Mouse (Mus musculus) lung, embryonic 16.5 days (tissue): ENCODE measurements around the gene Bud23. TPM values are rescaled to one million over a fixed set of nuclear protein-coding genes. Genes with fewer than 3 reads are reported as not detected.
"Not testable (repeated sequence)": the region's sequence is repeated elsewhere in the genome, so short reads cannot be mapped to it uniquely, and the experiment has no call there.

Experiments used
- ATAC-seq: fragments of 200-750 bp; cut with Nextera tagmentation; 2 replicates; pipeline ENCODE4 v1.8.0; 2017; ENCODE audit warnings: low read depth, mild to moderate bottlenecking, moderate library complexity
- H3K27ac ChIP-seq: fragments of 300-500 bp; sonication (generic); 2 replicates; pipeline ENCODE4 v1.5.1; 2014; ENCODE audit warnings: mild to moderate bottlenecking, control low read depth, low read length
- H3K27me3 ChIP-seq: fragments of 300-500 bp; sonication (generic); 2 replicates; pipeline ENCODE4 v1.6.1; 2014; ENCODE audit warnings: low read depth, low read length, mixed read lengths; ENCODE audit not compliant: control insufficient read depth, insufficient read depth
- H3K36me3 ChIP-seq: fragments of 300-500 bp; sonication (generic); 2 replicates; pipeline ENCODE4 v1.6.1; 2014; ENCODE audit warnings: low read length; ENCODE audit not compliant: control insufficient read depth, insufficient read depth
- H3K4me1 ChIP-seq: fragments of 300-500 bp; sonication (generic); replicated peaks from 2 replicates; pipeline ENCODE4 v1.6.1; 2014; ENCODE audit warnings: low read length, mixed read lengths; ENCODE audit not compliant: control insufficient read depth, insufficient read depth
- H3K4me2 ChIP-seq: fragments of 300-500 bp; sonication (generic); 2 replicates; pipeline ENCODE4 v1.6.1; 2014; ENCODE audit warnings: low read depth, low read length, control low read depth
- H3K4me3 ChIP-seq: fragments of 300-500 bp; sonication (generic); 2 replicates; pipeline ENCODE4 v1.5.1; 2014; ENCODE audit warnings: mild to moderate bottlenecking, low read length, control low read depth
- H3K9ac ChIP-seq: fragments of 300-500 bp; sonication (generic); 2 replicates; pipeline ENCODE4 v1.6.1; 2014; ENCODE audit warnings: low read length, control low read depth
- H3K9me3 ChIP-seq: fragments of 300-500 bp; sonication (generic); 2 replicates; pipeline ENCODE4 v1.6.1; 2016; ENCODE audit warnings: low read length; ENCODE audit not compliant: control insufficient read depth
- WGBS: fragments of 180-500 bp; shearing (Covaris S2); extraction: QIAGEN DNeasy Blood & Tissue Kit; methylation state at CpG from one replicate; pipeline ENCODE4 v1.1.7; 2014; 5-methylcytosine and 5-hydroxymethylcytosine counted together
- polyA plus RNA-seq: library from polyadenylated mRNA; unstranded; fragments of >200 nt; fragmentation: Nextera tagmentation; extraction: Ambion mirVana; gene quantifications from 2 replicates; pipeline ENCODE4 v1.2.1, GENCODE M21; 2015

Bud23 gene
- polyA plus RNA-seq, 1 experiment from 2014 or later, result 110 TPM

DNA sequence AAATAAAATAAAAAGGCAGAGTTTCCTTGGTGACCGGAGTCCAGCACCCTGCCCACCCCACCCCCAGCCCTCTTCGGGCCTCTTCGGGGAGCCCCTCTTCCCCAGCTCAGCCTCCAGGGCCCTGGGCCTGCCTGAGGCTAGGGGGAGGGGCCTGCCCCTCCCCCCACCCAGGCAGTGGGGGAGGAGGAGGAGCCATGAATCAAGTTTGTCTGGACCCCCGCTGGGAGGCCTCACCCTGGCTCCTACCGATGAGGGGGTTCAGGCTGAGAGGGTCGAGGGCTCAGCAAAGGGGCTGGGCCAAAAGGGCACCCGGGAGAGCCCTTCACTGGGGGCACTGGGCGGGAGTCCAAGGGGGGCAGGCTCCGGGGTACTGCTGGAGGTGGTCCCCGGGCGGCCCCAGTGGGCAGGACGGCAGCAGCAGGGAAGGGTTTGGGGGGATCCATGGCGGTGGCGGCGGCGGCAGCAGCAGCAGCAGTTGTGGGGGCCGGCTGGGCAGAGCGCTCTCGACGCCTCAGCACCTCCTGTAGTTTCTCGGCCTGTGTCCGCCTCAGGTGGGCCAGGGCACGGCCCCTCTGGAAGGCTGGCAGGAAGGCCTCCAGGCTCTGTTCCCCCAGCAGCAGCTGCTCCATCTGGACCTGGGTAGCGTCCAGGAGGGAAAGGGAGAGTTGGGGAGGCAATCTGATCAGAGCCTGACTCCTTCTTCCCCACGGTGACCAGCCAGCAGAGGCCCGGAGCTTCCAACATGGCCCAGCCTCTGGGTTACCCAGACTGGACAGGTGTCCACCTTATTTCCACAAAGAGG lies 8.8 kb upstream of the Bud23 start:
- no peak for ATAC-seq
- H3K27ac ChIP-seq, result no peak overlapping the region
- H3K4me1 ChIP-seq, result peaks cover 11% of the 10 kb centered on the region
- no peaks in the 10 kb centered on the region for H3K27me3 ChIP-seq
- no peak overlapping the region for H3K4me2 ChIP-seq
- peak overlapping the region; percentile 39 for H3K9ac ChIP-seq
- no peaks in the 10 kb centered on the region for H3K36me3 ChIP-seq
- WGBS, result 23% methylated on average over 21 of the region's 26 CpGs
- H3K4me3 ChIP-seq, result no peak overlapping the region
- H3K9me3 ChIP-seq, result no peaks in the 10 kb centered on the region

DNA sequence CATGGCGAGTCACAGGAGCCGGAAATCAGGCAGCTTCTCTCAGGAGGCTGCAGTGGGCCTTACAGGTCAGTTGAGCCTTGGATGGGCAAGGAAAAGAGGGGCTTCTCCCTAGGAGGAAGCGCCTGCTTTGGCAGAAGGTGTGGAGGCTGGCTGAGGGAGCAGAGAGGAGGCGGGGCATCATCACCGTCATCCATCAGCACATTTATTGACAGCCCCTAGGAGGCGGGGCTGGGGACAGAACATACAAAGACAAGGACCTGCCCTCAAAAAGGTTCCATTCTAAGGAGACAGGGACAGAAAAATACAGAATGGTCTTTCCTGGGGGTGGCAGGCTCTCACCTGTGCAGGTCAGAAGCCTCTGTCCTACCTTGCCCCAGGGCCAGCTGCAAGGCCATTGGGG lies 8.0 kb upstream of the Bud23 start:
- H3K4me1 ChIP-seq, result peaks cover 8% of the 10 kb centered on the region
- no peaks in the 10 kb centered on the region for H3K36me3 ChIP-seq
- no peaks in the 10 kb centered on the region for H3K9me3 ChIP-seq
- H3K27me3 ChIP-seq, result no peaks in the 10 kb centered on the region
- H3K9ac ChIP-seq, result no peak overlapping the region
- H3K4me2 ChIP-seq, result no peak overlapping the region
- H3K27ac ChIP-seq, result no peak overlapping the region
- H3K4me3 ChIP-seq, result no peak overlapping the region
- 71% methylated on average over 6 of the region's 6 CpGs for WGBS
- no peak for ATAC-seq

DNA sequence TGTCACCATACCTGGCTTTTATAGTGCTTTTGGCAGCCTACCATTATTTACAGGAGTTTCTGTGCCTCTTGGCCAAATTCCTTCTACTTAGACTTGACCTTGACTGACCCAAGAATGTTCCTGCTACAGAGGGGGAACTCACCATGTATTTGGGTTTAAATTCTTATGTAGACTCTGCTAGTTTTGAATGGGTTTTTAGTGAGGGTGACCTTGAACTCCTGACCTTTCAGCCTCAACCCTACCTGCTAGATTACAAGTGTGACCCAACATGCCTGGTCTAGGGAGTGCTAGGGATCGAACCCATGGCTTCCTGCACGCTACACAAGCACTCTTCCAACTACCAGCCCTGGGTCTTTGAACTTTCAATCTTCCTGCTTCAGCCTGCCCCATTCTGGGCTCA lies 7.3 kb upstream of the Bud23 start:
- ATAC-seq, result no peak
- Histone ChIP-seq H3K36me3 (peaks cover 2% of the 10 kb centered on the region; the same call in 1 of the 2 replicates), H3K4me2 (no peak overlapping the region), H3K4me3 (no peak overlapping the region), H3K9ac (no peak overlapping the region), H3K27ac (no peak overlapping the region), H3K27me3 (no peaks in the 10 kb centered on the region), H3K9me3 (no peaks in the 10 kb centered on the region), H3K4me1 (peaks cover 8% of the 10 kb centered on the region)
- WGBS, result 87% methylated on average over 2 of the region's 2 CpGs

DNA sequence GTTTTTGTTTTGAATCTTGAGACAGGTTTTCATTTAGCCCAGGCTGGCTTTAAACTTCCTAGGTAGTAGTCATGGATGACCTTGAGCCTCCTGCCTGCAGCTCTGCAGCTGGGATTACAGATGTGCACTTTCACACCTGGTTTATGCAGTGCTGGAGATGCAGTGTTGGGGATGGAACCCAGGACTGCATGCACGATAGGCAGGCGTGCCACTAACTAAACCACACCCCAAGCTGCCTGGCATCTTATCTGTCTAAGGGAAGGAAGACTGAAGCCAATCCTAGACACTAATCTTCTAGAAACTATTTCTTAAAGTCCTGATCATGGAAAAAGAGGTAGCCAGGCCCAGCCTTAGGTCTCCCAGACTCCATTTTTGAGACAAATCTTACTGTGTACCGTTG lies 5.7 kb upstream of the Bud23 start:
- 86% methylated on average over 3 of the region's 3 CpGs for WGBS
- no peak overlapping the region for H3K27ac ChIP-seq
- no peak overlapping the region for H3K4me2 ChIP-seq
- no peaks in the 10 kb centered on the region for H3K27me3 ChIP-seq
- peaks cover 6% of the 10 kb centered on the region; the same call in 1 of the 2 replicates for H3K36me3 ChIP-seq
- no peak for ATAC-seq
- no peak overlapping the region for H3K9ac ChIP-seq
- H3K4me3 ChIP-seq, result no peak overlapping the region
- H3K4me1 ChIP-seq, result peaks cover 9% of the 10 kb centered on the region
- H3K9me3 ChIP-seq, result no peaks in the 10 kb centered on the region

DNA sequence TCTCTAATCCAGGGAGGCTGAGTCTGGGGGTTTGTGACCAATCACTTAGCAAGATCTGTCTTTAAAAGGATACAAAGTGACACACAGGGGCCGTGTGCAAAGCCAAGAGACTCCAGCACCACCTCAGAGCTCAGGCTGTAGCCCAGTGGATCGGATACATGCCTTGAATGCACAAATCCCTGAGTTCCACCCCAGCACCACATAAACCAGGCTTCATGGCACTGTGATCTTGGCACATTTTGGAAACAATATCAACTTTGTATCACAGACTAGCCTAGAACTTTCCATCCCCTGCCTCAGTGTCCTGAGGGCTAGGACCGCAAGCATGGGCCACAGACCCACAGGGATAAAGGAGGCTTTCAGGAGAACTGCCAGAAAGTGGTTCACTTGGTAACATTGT lies 1.2 kb upstream of the Bud23 start:
- Histone ChIP-seq H3K27me3 (no peaks in the 10 kb centered on the region), H3K36me3 (peaks cover 6% of the 10 kb centered on the region; the same call in 1 of the 2 replicates), H3K9ac (no peak overlapping the region), H3K4me1 (peaks cover 15% of the 10 kb centered on the region), H3K9me3 (no peaks in the 10 kb centered on the region), H3K4me3 (no peak overlapping the region), H3K27ac (no peak overlapping the region), H3K4me2 (no peak overlapping the region)
- WGBS, result 86% methylated on average over 3 of the region's 3 CpGs
- no peak for ATAC-seq

DNA sequence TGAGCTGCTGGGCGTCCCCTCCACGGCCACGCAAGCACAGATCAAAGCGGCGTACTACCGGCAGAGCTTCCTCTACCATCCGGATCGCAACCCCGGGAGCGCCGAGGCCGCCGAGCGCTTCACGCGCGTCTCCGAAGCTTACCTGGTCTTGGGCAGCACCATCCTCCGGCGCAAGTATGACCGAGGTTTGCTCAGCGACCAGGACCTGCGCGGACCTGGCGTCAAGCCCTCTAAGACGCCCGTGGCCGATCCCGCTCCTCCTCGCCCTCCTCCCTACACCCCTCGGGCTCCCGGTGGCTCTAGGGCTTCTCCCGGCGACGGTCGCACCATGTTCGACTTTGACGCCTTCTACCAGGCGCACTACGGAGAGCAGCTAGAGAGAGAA lies 385 bp downstream of the Bud23 start:
- Histone ChIP-seq H3K9ac (peak overlapping the region; percentile 81), H3K9me3 (no peaks in the 10 kb centered on the region), H3K27ac (peak overlapping the region; percentile 55), H3K36me3 (peaks cover 16% of the 10 kb centered on the region), H3K27me3 (no peaks in the 10 kb centered on the region), H3K4me2 (peak overlapping the region; percentile 90), H3K4me1 (peaks cover 15% of the 10 kb centered on the region), H3K4me3 (peak overlapping the region; percentile 91)
- 0% methylated on average over 40 of the region's 40 CpGs for WGBS
- ATAC-seq, result peak; percentile 61

DNA sequence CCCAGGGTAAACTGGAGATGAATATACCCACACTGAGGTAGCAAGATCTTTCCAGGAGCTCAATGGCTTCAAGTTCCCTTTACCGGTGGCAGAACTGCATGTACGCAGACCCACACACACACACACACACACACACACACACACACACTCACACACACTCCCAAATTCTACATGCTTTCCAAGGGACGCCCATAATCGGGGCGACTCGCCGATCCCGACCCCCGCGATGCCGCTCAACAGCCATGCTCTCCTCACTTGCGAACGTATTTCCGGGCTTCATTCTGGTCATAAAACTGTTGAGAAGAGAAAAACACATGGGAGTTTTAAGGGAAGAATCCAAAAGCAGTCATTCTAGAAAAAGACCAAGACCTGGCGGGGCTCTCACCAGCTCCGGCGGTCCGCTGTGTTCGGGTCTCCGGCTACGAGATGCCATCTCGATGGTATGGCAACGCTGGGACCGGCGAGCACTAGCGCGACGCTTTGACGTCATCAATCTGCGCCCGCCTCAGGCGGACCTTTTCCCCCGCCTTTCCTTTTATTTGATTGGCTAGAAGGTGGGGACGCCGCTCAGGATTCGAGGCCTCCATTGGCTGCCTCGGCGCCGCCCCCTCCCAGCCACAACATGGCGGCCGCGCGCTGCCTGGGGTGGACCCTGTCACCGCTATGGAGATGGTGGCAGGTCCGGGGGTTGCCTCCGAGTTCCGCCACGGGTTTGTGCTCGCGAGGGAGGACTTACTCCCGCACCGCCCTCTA lies 954 bp downstream of the Bud23 start, which contains the start of gene Dnajc30:
TSS of gene Dnajc30 (plus strand) at position 574 of the 753 bp plus-strand sequence.
- peak; percentile 99 for ATAC-seq
- under 1% methylated on average over 52 of the region's 52 CpGs for WGBS
- peak within 1 kb of the TSS; percentile 81 for H3K9ac ChIP-seq
- peaks cover 17% of the 10 kb centered on the region for H3K36me3 ChIP-seq
- H3K4me2 ChIP-seq, result peak within 1 kb of the TSS; percentile 90
- H3K4me1 ChIP-seq, result peaks cover 15% of the 10 kb centered on the region
- peak within 1 kb of the TSS; percentile 55 for H3K27ac ChIP-seq
- no peaks in the 10 kb centered on the region for H3K27me3 ChIP-seq
- peak within 1 kb of the TSS; percentile 91 for H3K4me3 ChIP-seq
- H3K9me3 ChIP-seq, result no peaks in the 10 kb centered on the region

DNA sequence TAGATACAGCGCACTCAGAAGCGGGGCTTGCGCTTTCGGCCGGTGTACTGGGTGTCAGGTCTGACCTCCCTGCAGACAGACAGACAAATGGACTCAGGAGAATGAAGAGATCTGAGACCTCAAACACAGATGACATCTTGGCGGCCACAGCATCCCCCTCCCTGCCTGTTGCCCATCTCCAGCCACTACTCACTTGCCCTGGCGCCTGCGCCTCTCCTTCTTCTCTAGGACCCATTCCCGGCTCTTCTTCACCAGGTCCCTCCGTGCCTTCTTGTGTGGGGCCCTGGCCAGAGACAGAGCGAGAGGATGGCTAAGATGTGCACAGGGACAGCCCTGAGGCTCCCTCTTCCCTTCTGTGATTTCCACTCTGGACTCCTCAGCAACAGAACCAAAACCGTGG lies 11.4 kb downstream of the Bud23 start:
- H3K9ac ChIP-seq, result no peak overlapping the region
- no peak overlapping the region for H3K4me3 ChIP-seq
- no peaks in the 10 kb centered on the region for H3K27me3 ChIP-seq
- no peaks in the 10 kb centered on the region for H3K4me1 ChIP-seq
- 80% methylated on average over 12 of the region's 12 CpGs for WGBS
- no peak overlapping the region for H3K4me2 ChIP-seq
- peaks cover 19% of the 10 kb centered on the region; the same call in 1 of the 2 replicates for H3K36me3 ChIP-seq
- no peaks in the 10 kb centered on the region for H3K9me3 ChIP-seq
- no peak for ATAC-seq
- no peak overlapping the region for H3K27ac ChIP-seq

DNA sequence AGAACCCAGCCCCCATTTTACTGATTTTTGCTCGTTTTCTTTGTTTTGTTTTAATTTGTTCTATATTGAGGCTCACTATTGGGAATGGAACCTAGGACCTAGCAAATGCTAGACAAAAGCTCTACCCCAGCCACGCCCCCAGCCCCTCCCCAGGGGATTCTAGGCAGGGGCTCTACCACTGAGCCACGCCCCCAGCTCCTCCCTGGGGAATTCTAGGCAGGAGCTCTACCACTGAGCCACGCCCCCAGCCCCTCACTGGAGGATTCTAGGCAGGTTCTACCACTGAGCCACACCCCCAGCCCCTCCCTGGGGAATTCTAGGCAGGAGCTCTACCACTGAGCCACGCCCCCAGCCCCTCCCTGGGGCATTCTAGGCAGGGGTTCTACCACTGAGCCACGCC lies 15.5 kb downstream of the Bud23 start:
- ATAC-seq, H3K4me1 ChIP-seq, H3K4me2 ChIP-seq, H3K27me3 ChIP-seq, H3K9me3 ChIP-seq, H3K27ac ChIP-seq, H3K4me3 ChIP-seq, H3K9ac ChIP-seq: not testable (repeated sequence)
- H3K36me3 ChIP-seq, result peaks cover 22% of the 10 kb centered on the region
- WGBS, result 82% methylated on average over 6 of the region's 6 CpGs
